Mouse (Mus musculus): ENCODE results near the gene Adap2.
A peak's percentile ranks its signal among the peaks of the same experiment; 100 is the strongest.
"Not testable (repeated sequence)": the region's sequence is repeated elsewhere in the genome, so short reads cannot be mapped to it uniquely, and the experiment has no call there.

Gene Adap2

GRCm38 (mm10) chr11:80153857-80154495 lies at the start of gene Adap2:
TSS of gene Adap2 (plus strand) at chr11:80154105.
- peak; percentile 90 for DNase-seq (ENCODE audit: low spot score)

GRCm38 (mm10) chr11:80104407-80104806 lies 49.5 kb upstream of the Adap2 start:
- DNase-seq (ENCODE audit: low spot score): no peak

DNA sequence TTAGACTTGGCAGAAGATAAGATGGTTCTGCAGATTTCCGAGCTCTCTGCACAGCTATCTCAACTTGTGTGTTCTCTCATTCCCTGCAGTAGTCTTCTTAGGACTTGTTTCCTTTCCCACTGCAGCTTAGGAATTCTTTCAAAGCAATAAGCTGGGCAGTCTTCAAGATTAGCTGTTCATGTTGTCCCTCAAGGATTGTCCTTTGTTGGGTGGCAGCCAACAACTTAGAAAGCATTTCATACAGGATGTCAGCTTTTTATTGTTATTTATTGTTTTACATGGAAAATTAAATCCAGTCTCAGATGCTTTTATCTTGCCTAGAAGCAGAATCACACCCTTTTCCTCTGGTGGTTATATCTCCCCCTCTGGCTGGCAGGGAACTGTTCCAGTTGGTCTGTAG lies 37.5 kb upstream of the Adap2 start:
- no peak for DNase-seq (ENCODE audit: low spot score)

GRCm38 (mm10) chr11:80132050-80132449 lies 21.9 kb upstream of the Adap2 start:
- no peak for DNase-seq (ENCODE audit: low spot score)

DNA sequence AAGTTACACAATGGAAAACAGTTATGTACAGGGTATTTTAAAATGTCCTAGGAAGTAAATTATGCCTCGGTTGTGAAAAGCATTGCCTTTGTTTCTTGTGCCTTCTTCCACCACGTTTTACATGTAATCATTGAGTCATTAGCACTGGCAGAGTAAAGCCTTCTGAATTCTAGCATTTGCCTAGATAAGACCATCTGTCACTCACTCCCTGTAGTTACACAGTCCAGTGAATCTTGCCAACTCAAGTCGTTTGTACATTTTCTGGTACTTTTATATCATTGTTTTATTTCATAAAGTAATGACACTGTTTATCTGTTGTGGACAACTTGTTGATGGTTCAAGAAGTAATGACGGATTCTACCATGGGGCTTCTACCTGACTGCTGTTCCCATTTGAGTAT lies 19.2 kb upstream of the Adap2 start:
- no peak for DNase-seq (ENCODE audit: low spot score)

DNA sequence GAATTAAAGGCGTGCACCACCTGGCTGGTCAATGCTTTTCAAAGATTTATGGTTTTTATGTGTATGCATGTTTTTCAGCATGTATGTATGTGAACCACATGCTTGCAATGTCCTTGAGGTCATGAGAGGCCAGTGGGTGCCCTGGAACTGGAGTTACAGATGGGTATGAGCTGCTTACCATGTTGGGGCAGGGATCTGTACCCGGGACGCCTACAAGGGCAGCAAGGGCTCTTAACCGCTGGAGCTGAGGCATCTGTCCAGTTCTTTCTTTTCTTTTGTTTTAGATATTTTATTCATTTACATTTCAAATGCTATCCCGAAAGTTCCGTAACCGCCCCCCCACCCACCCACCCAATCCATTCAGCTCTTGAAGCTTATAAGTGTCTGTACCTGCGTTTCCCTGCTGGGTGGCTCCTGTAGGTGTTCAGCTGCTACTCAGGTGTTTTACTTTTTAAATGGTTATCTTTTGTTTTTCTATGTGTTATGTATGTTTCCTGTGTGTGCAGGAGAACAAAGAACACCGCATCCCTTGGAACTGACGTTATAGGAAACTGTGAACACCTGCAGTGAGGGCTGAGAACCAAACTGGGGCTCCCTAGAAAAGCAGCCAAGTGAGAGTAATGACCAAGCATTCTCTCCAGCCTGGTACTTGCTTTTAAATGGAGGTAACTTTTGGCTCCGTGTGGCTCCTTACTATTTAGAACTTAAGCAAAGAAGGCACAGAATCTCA lies 17.8 kb upstream of the Adap2 start:
- no peak for DNase-seq (ENCODE audit: low spot score)

DNA sequence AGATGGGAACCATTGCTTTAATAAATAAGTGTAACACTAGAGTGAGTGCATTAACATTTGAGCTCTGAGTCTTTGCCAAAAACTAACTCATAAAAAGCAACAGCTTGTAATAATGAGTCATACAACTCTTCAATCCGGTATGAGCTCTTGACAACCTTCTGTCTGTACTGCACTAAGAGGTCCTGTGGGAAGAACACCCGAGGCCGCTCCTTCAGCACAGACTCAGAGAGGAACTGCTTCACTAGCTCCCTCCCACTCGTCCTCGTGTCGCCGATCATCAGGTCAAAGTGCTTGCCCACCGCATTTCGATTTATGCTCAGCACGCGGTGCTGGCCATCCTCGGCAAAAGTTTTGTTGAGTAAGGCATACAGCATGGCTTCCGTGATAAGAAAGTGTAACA lies 17.1 kb upstream of the Adap2 start:
- DNase-seq (ENCODE audit: low spot score): no peak

DNA sequence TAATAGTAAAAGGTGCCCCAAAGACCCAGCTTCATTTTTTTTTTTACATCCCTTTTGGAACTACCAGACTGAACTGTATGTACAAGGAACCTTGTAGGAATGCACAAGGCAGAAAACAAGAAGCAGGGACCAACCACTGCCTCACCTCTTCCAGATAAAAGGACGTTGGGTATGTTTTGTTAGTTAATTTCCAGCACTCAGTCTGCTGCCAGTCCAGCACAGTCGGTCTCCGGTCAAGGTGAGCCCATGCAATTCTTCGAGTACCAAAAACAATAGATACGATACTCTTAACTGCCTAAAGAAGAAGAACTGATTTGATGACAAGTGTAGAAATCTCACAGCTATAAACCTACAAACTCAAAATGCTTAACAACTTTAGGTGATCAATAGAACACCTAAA lies 16.1 kb upstream of the Adap2 start:
- DNase-seq (ENCODE audit: low spot score): no peak

- peak; percentile 83 for DNase-seq (ENCODE audit: low spot score)
These were observed 11.9 kb upstream of the Adap2 start, which contains the start of gene Tefm for GRCm38 (mm10) chr11:80141825-80142521. TSS of gene Tefm (minus strand) at chr11:80142175.

DNA sequence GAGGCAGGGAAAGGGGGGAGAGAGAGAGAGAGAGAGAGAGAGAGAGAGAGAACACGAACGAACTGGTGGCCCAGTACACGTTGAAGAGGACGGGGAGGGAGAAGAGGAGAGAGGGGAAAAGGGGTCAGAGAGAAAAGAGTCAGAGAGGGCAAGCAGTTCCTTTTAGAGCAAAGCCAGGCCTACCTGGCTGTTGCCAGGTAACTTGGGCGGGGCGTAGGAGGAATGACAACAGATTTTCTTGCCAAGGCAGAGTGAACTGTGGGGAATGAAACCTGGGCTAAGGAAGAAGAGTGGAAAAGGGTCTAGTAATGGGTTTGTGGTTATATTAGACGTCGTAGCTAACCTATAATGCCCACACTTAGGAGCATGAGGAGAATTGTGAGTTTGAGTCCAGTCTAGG lies 11.0 kb upstream of the Adap2 start:
- DNase-seq (ENCODE audit: low spot score): no peak

DNA sequence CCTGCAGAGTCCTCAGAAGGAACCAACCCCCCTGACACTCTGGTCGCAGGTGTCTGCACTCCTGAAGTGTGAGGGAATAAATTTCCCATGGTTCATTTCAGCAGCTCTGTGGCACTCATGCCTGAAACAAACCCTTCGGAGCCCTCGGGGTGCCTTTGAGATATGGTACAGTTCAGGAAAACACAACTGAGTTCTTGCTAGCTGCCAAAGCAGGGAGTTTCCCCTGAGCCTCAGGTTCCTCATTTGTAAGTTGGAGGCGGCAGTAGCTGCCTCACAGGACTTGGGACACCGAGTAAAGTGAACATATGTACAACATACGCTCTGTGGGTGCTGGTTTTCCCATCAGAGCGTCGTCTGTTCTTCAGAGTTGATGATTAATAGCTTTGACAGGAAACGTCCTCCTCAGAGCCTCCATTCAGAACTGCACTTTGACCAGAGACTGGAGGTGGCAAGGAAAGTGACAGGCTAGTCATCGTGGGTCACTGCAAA lies 8.1 kb upstream of the Adap2 start:
- no peak for DNase-seq (ENCODE audit: low spot score)

GRCm38 (mm10) chr11:80147748-80148147 lies 6.2 kb upstream of the Adap2 start:
- no peak for DNase-seq (ENCODE audit: low spot score)

DNA sequence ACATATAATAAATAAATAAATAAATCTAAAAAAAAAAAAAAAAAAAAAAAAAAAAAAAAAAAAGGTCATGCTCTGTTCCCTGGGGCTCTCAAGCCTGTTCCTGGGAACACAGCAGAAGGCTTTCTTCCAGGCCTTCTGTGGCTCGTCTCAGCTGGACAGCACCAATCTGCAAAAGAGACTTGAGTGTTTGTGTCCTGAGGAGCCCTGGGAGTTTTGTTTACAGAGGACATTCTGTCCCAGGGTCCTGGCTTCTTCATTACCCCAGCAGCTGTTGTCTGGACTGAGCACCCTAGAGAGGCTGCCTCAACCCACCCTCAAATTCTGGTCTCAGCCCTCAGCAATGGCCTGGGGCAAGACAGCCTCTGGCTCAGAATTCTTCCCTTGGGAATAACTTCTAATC lies 5.6 kb upstream of the Adap2 start:
- no peak for DNase-seq (ENCODE audit: low spot score)

DNA sequence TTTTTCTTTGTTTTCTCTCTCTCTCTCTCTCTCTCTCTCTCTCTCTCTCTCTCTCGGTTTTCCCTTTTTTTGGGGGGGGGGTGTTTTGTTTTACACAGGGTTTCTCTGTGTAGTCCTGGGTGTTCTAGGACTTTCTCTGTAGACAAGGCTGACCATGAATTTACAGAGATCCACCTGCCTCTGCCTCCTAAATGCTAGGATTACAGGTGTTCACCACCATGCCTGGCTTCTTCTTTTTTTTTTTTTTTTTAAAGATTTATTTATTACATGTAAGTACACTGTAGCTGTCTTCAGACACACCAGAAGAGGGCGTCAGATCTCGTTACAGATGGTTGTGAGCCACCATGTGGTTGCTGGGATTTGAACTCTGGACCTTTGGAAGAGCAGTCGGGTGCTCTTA lies 4.9 kb upstream of the Adap2 start:
- not testable (repeated sequence) for DNase-seq (ENCODE audit: low spot score)

DNA sequence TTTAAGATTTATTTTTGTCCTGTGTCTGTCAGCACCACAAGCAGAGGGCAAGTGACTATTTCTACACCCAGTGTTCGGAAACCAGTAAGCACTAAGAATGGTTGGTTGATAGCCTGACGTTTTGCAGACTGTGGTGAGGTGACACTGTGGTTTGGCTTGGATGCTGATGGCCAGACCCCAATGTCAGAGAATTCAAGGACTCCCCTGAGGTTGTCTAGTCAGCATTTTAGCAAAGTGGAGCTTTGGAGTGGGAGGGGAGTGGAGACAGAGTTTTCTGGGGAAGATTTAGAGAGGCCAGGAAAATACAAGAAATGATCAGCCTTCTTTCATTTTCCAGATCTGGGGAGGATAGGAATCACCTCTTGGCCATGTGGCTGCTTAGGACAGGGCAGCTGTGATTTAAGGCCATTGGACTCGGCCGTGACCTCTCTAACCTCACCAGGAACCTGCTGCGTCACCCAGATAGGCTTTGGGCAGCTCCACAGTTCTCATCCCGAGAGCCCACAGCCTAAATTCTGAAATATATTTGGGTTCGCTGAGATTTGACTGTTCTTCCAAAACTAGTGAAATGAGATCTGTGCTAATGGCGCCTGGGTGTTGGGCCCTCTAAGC lies 4.4 kb upstream of the Adap2 start:
- no peak for DNase-seq (ENCODE audit: low spot score)

DNA sequence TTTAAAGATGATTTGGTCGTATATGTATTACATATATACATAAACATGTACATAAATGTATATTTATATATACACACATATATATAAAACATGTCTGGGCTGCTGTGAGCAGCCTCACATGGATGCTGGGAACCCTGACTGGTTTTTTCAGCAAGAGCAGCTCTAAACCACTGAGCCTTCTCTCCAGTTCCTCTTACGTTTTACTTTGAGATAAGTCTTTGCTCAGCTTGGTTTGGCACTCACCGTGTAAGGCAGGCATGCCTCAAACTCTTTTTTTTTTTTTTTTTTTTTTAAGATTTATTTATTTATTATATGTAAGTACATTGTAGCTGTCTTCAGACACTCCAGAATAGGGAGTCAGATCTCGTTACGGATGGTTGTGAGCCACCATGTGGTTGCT lies 3.3 kb upstream of the Adap2 start:
- DNase-seq (ENCODE audit: low spot score): no peak

DNA sequence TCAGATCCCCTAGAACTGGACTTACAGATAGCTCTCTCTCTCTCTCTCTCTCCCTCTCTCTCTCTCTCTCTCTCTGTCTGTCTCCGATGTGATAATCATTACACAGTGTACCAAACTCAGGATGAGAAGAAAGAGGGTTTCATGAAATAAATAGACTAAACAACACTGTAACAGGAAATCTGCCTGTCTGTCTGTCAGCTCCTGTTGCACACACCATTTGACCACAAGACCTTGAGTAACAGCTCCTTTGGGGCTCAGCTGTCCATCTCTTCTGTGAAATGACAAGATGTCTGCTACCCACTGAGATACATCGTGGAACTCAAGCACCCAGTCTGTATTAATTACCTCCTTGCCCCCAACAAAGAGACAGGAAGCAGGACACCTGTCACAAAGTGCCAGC lies 2.4 kb upstream of the Adap2 start:
- DNase-seq (ENCODE audit: low spot score): no peak

GRCm38 (mm10) chr11:80152376-80152775 lies 1.5 kb upstream of the Adap2 start:
- no peak for DNase-seq (ENCODE audit: low spot score)

GRCm38 (mm10) chr11:80154501-80154900 lies 596 bp downstream of the Adap2 start:
- no peak for DNase-seq (ENCODE audit: low spot score)

DNA sequence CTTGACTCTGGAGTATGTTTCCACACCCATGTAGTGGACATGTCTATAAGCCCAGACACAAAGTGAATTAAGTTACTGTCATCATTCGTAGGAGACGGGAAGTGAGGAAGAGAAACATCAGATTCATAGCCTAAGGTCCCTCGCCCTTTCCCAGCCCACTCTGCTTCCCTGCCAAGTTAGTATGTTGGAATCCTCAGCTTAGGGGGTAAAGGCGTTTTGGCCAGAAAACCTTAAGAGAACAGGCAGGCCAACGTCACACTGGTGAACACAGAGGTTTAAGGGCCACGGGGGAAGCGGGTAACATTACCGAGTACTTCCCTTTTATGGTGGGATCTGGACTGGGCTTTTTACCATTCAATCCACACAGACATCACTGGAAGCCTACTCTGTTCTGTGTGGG lies 1.6 kb downstream of the Adap2 start:
- DNase-seq (ENCODE audit: low spot score): no peak

DNA sequence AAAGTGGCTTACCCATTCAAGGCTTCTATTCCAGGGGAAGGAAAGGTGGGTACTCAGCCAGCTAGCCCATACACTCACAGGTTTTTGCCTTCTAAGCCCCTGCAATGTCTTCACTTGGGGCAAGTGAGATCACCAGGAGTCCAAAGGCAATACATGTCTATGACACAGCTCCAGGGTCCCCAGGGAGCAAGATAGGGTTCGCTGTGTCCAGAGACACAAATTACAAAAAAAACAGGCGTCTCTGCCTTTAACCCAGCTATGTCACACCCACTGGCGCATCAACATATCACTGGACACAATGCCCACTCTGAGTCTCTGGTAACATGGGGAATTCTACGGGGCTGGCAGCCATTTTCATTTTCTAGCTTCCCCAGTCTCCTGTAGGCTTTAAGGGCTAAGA lies 2.1 kb downstream of the Adap2 start:
- DNase-seq (ENCODE audit: low spot score): no peak

DNA sequence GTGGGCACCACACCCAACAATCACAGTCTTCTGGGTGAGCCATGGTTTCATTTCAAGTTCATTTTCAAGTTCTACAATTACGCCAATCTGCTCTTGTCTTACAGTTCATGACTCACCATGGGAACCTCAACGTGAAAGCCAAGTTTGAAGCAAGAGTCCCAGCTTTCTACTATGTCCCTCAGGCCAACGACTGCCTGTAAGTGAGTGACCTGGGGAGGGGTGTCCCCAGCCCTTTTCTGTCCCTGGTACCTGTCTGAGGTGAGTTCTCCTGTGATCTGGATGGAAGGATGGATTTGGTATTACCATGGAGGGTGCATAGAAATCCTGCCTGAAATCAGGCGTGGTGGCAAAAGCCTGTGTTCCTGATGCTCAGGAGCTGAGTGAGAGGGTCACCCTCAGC lies 2.9 kb downstream of the Adap2 start:
- DNase-seq (ENCODE audit: low spot score): no peak

DNA sequence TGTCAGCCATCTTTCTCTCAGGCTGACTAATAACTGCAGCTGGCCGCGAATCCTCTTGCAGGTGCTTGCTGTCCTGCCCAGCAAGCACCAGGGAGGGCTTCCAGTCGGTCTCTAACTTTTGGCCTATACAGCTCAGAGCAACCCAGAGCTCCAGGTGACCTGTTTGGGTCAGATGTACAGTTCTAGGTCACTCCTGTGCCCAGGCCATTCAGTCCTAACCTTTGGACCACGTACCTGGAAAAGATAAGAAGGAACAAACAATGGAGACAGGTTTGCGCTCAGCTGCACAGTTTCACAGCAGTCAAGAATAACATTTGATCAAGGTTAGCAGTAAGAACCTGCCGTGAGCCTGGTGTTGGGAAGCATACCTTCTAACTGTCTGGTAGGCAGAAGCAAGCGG lies 5.1 kb downstream of the Adap2 start:
- no peak for DNase-seq (ENCODE audit: low spot score)

Measured in ovary, postnatal 36 days (tissue).